Mouse (Mus musculus): ENCODE results near the gene Zfp882.
"Not testable (repeated sequence)": the region's sequence is repeated elsewhere in the genome, so short reads cannot be mapped to it uniquely, and the experiment has no call there.

The Zfp882 gene

DNA sequence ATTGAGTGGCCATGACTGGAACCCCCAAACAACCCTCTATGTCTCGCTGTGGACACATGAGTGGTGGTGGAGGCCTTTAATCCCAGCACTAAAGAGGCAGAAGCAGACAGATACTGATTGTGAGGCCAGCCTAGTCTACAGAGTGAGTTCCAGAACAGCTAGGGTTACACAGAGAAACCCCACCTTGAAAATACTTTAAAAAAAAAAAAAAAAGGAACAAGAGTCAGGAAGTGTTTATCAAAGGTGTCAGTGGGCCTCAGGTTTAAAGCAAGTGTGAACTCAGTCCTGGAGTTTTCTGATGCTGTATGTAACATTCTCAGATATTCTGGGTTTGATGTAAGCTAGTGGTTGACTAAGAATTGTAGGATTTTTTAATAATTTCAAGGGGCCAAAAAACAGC is 44.1 kb downstream of the Zfp882 start:
- DNase-seq (ENCODE audit: low spot score) = no peak

DNA sequence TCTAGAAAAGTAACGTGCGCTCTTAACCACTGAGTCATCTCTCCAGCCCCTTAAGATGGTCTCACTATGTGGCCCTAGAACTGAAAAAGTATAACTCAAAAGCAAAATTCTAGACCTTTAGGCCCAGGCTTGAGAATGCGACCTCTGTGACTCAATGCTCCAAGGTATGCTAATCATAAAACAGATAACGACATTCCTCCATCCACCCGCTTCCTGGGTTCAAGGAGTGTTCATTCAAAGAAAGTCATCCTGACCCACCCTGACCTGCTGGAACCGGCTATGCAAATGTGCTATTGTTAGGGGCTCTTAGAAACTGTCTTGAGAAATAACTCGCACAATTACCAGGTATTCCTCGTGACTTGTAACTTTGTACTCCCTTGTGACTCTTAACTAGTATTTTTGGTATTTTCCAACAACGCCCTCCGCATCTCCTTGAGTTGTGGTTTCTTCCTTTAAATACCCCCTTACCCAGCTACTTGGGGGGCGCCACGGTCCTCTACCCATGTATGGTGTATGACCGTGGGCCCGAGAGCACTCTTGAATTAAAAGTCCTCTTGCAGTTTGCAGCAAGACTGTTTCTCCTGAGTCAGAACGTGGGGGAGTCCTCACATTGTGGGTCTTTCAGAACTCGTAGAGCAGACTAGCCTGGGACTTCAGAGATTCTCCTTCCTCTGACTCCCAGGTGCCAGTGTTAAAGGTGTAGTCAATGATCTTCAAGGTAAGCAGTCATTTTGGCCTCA is 44.7 kb downstream of the Zfp882 start:
- DNase-seq (ENCODE audit: low spot score) = not testable (repeated sequence)

DNA sequence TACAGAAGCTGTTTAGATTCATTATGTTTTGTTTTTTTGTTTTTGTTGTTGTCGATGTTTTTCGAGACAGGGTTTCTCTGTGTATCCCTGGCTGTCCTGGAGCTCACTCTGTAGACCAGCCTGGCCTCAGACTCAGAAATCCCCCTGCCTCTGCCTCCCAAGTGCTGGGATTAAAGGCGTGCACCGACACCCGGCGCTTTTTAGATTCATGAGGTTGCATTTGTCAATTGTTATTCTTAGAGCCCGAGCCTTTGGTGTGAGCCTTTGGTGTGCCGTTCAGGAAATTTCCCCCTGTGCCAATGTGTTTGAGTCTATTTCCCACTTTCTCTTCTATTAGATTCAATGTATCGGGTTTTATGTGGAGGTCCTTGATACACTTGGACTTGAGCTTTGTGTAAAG is 46.3 kb downstream of the Zfp882 start:
- DNase-seq (ENCODE audit: low spot score) = no peak

DNA sequence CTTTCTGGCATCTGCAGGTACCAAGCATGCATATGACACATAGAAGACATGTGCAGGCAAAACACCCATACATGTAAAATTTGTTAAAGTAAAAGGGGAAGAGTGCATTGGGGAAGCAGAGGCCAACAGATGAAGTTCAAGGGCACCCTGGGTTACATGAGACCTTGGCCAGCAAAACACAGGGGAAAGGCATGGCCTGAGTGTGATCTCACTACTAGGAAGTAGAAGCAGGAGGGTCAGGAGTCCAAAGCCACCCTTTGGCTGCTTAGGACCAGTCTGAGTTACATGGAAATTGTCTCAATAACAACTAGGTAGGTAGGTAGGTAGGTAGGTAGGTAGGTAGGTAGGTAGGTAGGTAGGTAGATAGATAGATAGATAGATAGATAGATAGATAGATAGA is 52.1 kb downstream of the Zfp882 start:
- DNase-seq (ENCODE audit: low spot score) = no peak

DNA sequence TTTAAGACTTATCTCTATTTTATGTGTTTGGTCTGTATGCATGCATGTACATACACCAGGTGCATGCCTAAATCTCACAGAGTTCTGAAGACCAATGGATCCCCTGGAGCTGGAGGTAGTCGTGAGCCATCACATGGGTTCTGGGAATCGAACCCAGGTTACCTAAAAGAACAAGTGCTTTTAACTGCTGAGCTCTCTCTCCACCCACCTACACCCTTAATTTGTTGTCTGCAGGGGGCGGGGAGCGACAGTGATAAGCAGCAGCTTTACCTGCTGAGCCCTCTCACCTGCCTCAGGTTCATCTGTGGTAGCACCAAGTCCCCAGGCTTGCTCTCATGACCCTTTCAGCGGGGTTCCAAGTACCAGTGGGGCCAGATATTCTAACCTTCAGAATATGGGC is 53.4 kb downstream of the Zfp882 start:
- DNase-seq (ENCODE audit: low spot score) = no peak

DNA sequence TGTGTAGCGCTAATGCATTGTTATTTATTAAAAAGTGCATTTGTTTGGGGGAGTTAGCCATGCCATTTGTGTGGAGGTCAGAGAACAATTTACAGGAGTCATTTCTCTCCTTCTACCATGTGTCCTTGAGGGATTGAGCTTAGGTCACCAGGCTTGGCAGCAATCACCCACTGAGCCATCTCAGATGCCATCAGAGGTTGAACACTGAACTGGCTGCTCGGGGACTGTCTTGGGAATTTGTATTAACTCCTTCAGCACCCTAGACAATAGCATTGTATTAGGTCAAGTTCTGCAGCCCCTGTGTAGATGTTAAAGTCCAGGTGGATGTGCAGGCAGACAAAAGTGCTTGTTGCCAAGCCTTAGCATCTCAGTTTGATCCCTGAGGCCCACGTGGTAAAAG is 55.6 kb downstream of the Zfp882 start:
- DNase-seq (ENCODE audit: low spot score) = no peak

DNA sequence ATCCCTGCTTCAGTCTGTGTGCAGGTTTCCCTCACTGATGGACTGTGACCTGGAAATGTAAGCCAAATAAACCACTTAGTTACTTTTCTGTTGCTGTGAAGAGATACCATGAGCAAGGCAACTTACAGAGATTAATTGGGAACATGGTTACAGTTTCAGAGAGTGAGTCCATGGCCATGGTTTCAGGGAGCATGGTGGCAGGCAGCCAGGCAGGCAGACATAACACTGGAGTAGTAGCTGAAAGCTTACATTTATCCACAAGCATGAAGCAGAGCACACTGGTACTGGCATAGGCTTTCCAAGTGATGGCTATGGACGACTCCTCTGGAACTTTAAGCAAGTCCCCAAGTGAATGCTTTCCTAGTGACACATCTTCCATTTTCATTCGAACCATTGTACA is 56.8 kb downstream of the Zfp882 start:
- DNase-seq (ENCODE audit: low spot score) = no peak

Data from c-Kit-positive CD71-positive TER-119-positive erythroid progenitor cells, embryonic 14.5 days (primary cell).